Mouse (Mus musculus) cerebellum, adult 11-12 months (tissue): ENCODE measurements around the gene Ugt1a10.
A peak's percentile ranks its signal among the peaks of the same experiment; 100 is the strongest.

Experiments
- DNase-seq: peaks from one replicate; pipeline ENCODE4 v3.0.0; 2022

Ugt1a10 gene

GRCm38 (mm10) chr1:88233421-88234247 lies 178.4 kb downstream of the Ugt1a10 start:
- peak; percentile 13 for DNase-seq

GRCm38 (mm10) chr1:88234248-88234610 lies 179.0 kb downstream of the Ugt1a10 start:
- DNase-seq: no peak

GRCm38 (mm10) chr1:88234646-88235045 lies 179.5 kb downstream of the Ugt1a10 start:
- DNase-seq: no peak

- DNase-seq: no peak
These were observed 180.1 kb downstream of the Ugt1a10 start for GRCm38 (mm10) chr1:88235046-88235893.

- DNase-seq: no peak
These were observed 180.8 kb downstream of the Ugt1a10 start for GRCm38 (mm10) chr1:88235894-88236415.

GRCm38 (mm10) chr1:88237311-88237710 lies 182.1 kb downstream of the Ugt1a10 start:
- no peak for DNase-seq

- no peak for DNase-seq
These were observed 183.6 kb downstream of the Ugt1a10 start for GRCm38 (mm10) chr1:88238771-88239170.

- DNase-seq: no peak
These were observed 184.9 kb downstream of the Ugt1a10 start for GRCm38 (mm10) chr1:88240072-88240471.

- DNase-seq: no peak
These were observed 185.4 kb downstream of the Ugt1a10 start for GRCm38 (mm10) chr1:88240579-88240978.

- DNase-seq: no peak
These were observed 188.7 kb downstream of the Ugt1a10 start for GRCm38 (mm10) chr1:88243861-88244260.

- no peak for DNase-seq
These were observed 190.7 kb downstream of the Ugt1a10 start for GRCm38 (mm10) chr1:88245881-88246280.

GRCm38 (mm10) chr1:88246386-88246785 lies 191.2 kb downstream of the Ugt1a10 start:
- no peak for DNase-seq

- DNase-seq: no peak
These were observed 192.5 kb downstream of the Ugt1a10 start for GRCm38 (mm10) chr1:88247660-88248059.

- DNase-seq: no peak
These were observed 193.5 kb downstream of the Ugt1a10 start for GRCm38 (mm10) chr1:88248658-88249057.

- no peak for DNase-seq
These were observed 194.4 kb downstream of the Ugt1a10 start for GRCm38 (mm10) chr1:88249596-88249995.

- DNase-seq: no peak
These were observed 194.8 kb downstream of the Ugt1a10 start for GRCm38 (mm10) chr1:88250023-88250422.

- DNase-seq: no peak
These were observed 197.9 kb downstream of the Ugt1a10 start for GRCm38 (mm10) chr1:88253106-88253505.

- DNase-seq: no peak
These were observed 198.4 kb downstream of the Ugt1a10 start for GRCm38 (mm10) chr1:88253540-88253939.

- DNase-seq: no peak
These were observed 199.7 kb downstream of the Ugt1a10 start for GRCm38 (mm10) chr1:88254793-88255465.

GRCm38 (mm10) chr1:88255466-88255857 lies 200.3 kb downstream of the Ugt1a10 start:
- DNase-seq: no peak

GRCm38 (mm10) chr1:88255989-88256754 lies 201.0 kb downstream of the Ugt1a10 start:
- peak; percentile 64 for DNase-seq
